Mouse (Mus musculus) forebrain, embryonic 16.5 days (tissue): ENCODE measurements around the gene Sf3b4. TPM values are rescaled to one million over a fixed set of nuclear protein-coding genes. Genes with fewer than 3 reads are reported as not detected.

Experiments
- ATAC-seq: fragments of 200-750 bp; cut with Nextera tagmentation; 2 replicates; pipeline ENCODE4 v1.8.0; 2017; ENCODE audit warnings: mild to moderate bottlenecking, moderate library complexity
- H3K27ac ChIP-seq: fragments of 300-500 bp; sonication (generic); 2 replicates; pipeline ENCODE4 v1.5.1; 2014; ENCODE audit warnings: low read length, control low read depth
- H3K27me3 ChIP-seq: fragments of 300-500 bp; sonication (generic); replicated peaks from 2 replicates; pipeline ENCODE4 v1.6.1; 2014; ENCODE audit warnings: low read length; ENCODE audit not compliant: control insufficient read depth, insufficient read depth
- H3K36me3 ChIP-seq: fragments of 300-500 bp; sonication (generic); 2 replicates; pipeline ENCODE4 v1.6.1; 2014; ENCODE audit not compliant: control insufficient read depth, insufficient read depth
- H3K4me1 ChIP-seq: fragments of 300-500 bp; sonication (generic); replicated peaks from 2 replicates; pipeline ENCODE4 v1.6.1; 2014; ENCODE audit warnings: low read length; ENCODE audit not compliant: control insufficient read depth, insufficient read depth
- H3K4me2 ChIP-seq: fragments of 300-500 bp; sonication (generic); 2 replicates; pipeline ENCODE4 v1.6.1; 2014; ENCODE audit warnings: mild to moderate bottlenecking, low read length, control low read depth
- H3K4me3 ChIP-seq: fragments of 300-500 bp; sonication (generic); replicated peaks from 2 replicates; pipeline ENCODE4 v1.5.1; 2014; ENCODE audit warnings: mild to moderate bottlenecking, low read length, control low read depth
- H3K9ac ChIP-seq: fragments of 300-500 bp; sonication (generic); replicated peaks from 2 replicates; pipeline ENCODE4 v1.6.1; 2014; ENCODE audit warnings: low read depth, low read length, control low read depth
- H3K9me3 ChIP-seq: fragments of 300-500 bp; sonication (generic); 2 replicates; pipeline ENCODE4 v1.6.1; 2016; ENCODE audit warnings: low read length; ENCODE audit not compliant: control insufficient read depth
- WGBS: fragments of 180-500 bp; shearing (Covaris S2); extraction: QIAGEN DNeasy Blood & Tissue Kit; methylation state at CpG from one replicate; pipeline ENCODE4 v1.1.7; 2014; 5-methylcytosine and 5-hydroxymethylcytosine counted together
- polyA plus RNA-seq: library from polyadenylated mRNA; unstranded; fragments of >200 nt; fragmentation: Nextera tagmentation; extraction: Ambion mirVana; gene quantifications from 2 replicates; pipeline ENCODE4 v1.2.1, GENCODE M21; 2015

Gene Sf3b4
- polyA plus RNA-seq, 1 experiment from 2014 or later, result 157 TPM

DNA sequence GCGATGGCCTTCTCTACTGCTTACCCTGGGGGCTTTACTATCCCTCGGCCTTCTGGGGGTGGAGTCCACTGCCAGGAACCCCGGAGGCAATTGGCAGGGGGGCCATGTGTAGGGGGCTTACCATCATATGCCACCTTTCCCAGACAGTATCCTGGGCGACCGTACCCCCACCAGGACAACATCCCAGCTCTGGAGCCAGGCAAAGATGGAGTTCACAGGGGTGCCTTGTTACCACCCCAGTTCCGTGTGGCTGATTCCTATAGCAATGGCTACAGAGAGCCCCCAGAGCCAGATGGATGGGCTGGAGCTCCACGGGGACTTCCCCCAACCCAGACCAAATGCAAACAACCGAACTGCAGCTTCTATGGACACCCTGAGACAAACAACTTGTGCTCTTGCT lies 16.6 kb upstream of the Sf3b4 start:
- no peak overlapping the region for H3K9ac ChIP-seq
- H3K27ac ChIP-seq, result no peak overlapping the region
- H3K27me3 ChIP-seq, result no peaks in the 10 kb centered on the region
- no peak overlapping the region for H3K4me3 ChIP-seq
- ATAC-seq, result no peak
- no peak overlapping the region for H3K4me2 ChIP-seq
- no peaks in the 10 kb centered on the region for H3K9me3 ChIP-seq
- peaks cover 15% of the 10 kb centered on the region; the same call in 1 of the 2 replicates for H3K36me3 ChIP-seq
- H3K4me1 ChIP-seq, result peaks cover 3% of the 10 kb centered on the region; the same call in 1 of the 2 replicates
- 88% methylated on average over 8 of the region's 8 CpGs for WGBS

DNA sequence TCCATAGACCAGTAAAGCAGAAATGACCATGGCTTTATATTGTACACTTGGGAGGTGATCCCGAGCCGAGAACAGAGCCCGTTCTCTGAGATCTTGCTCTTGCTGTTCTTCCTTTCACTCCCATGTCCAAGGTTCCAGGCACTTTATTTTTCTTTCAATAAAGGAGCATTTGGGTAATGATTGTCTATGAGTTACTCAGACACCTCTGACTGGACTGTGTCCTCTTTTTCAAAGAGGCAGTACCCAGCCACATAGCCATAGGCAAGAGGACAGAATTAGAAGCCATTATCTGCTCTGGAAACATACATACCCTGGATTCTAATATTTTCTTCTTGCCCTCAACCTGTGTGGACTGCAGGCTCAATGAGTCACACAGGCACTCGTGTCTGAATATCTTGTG lies 12.3 kb upstream of the Sf3b4 start:
- Histone ChIP-seq H3K27me3 (no peaks in the 10 kb centered on the region), H3K4me2 (no peak overlapping the region), H3K4me1 (peaks cover 22% of the 10 kb centered on the region), H3K4me3 (no peak overlapping the region), H3K27ac (no peak overlapping the region), H3K36me3 (peaks cover 2% of the 10 kb centered on the region; the same call in 1 of the 2 replicates), H3K9ac (no peak overlapping the region), H3K9me3 (no peaks in the 10 kb centered on the region)
- WGBS, result 86% methylated on average over 4 of the region's 4 CpGs
- no peak for ATAC-seq

DNA sequence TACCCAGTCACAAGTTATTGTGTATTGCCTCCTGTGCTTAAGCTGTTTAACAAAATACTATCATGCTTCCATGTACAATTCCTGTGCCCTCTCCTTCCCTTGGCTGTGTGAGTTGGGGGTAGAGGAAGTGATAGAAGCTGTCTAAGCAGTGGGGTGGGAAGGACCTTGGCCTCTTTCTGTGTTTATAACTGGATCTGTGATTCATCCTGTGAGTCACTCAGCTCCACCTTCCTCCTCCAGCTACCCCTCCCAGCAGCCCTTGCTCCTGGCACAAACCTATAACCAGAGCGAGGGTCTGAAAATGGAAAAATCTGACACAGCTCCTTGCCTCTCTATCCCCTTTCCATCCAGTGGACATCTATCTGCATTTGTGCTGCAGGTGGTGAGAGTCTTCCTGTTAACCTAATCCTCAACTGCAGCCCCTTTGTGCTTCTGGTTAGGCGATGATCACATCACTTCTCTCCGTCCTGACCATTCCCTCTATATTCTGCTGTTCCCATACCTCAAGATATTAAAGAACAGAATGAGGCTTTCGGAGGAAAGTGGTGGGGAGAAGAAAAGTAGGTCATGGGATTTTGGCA lies 11.8 kb upstream of the Sf3b4 start:
- WGBS, result 48% methylated on average over 4 of the region's 4 CpGs
- H3K9me3 ChIP-seq, result no peaks in the 10 kb centered on the region

DNA sequence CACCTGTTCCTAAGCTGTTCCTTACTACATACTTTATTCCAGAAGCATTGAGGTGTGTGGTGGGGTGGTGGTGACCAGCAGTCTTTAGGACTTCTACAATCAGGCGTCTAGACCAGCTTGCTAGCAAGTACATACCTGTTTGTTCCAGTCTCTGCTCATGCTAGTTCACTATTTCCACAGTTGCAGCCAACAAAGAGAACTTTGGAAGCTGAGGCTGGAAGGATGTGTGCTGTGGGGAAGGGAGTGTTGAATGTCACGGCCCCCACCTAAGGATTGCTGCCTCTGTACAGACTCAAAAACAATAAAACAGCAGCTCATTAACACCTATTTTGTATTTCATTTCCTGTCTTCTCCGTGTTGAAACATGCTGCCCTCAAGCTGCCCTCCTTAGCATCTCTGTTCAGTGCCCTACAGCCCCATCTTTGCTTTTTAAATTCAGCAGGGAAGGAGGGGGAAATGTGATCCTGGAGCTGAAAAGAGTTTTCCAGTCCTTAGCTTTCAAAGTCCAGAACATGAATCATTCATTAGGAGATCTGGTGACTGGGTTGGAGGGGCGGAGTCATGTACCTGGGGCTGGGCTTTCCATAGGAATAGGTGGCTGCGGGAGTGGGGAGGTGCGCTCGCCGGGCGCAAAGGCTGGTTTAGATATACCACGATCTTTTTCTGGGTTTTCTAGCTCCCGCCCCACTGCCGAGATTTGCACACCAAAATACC lies 11.2 kb upstream of the Sf3b4 start:
- no peaks in the 10 kb centered on the region for H3K9me3 ChIP-seq
- H3K4me3 ChIP-seq, result peak overlapping the region; percentile 51
- WGBS, result 2% methylated on average over 12 of the region's 12 CpGs
- peak overlapping the region; percentile 56 for H3K9ac ChIP-seq
- no peaks in the 10 kb centered on the region for H3K36me3 ChIP-seq
- no peaks in the 10 kb centered on the region for H3K27me3 ChIP-seq
- peak; percentile 75 for ATAC-seq
- peak overlapping the region; percentile 99 for H3K4me2 ChIP-seq
- peak overlapping the region; percentile 44 for H3K27ac ChIP-seq
- H3K4me1 ChIP-seq, result peaks cover 22% of the 10 kb centered on the region

More for the DNA sequence above, 11.8 kb upstream of the Sf3b4 start:
- H3K9ac ChIP-seq, result peak overlapping the region; percentile 56; the same call in 1 of the 2 replicates
- H3K27ac ChIP-seq, result no peak overlapping the region
- ATAC-seq, result no peak; the same call in 1 of the 2 replicates
- 0 out of 2 replicates have a peak, but pooled peaks cover under 1% of the 10 kb centered on the region for H3K36me3 ChIP-seq
- peak overlapping the region; percentile 99 for H3K4me2 ChIP-seq
- no peaks in the 10 kb centered on the region for H3K27me3 ChIP-seq
- H3K4me1 ChIP-seq, result peaks cover 22% of the 10 kb centered on the region
- no peak overlapping the region for H3K4me3 ChIP-seq

DNA sequence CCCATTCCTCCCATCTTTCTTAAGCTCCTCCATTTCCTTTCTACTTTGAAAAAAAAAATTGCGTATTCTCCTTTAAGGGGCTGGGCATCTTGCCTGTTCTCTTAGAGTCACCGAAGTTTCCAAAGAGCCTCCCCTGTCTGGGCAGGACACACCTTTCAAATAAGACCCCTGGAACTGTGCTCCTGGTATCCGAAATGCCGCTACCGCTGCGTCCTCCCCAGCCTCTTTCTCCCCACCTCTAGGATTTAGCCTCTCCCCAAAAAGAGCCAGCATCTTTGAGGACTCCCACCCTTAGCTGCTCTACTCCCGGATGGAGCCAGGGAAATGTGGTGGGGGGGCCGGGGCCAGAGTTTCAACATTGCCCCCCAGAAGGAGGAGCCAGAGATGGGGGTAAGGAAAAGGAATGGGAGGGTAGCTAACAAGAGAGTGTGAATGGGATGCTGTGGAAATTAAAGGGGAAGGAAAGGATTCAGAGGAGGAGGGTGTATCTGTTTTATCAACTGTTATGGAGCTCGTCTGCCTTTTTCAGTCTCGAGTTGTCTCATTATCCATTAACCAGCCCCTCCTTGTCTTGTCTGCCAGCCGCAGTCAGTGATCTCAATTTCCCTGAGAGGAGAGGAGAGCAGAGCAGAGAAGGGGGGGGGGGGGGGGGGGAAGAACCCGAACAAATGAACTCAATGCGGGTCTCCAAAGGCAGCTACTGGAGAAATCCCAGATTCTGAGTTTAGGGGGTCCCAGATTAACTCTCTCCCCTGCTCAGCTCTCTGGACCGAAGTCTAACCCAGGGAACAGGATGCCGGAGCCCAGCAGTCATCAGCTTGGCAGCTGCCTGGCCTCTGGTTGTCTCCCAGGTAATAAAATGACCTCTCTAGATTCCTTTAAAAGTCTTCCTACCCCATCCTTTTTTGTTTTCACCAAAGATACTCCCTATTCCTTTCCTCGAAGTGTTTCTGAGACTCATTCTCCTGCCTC lies 10.0 kb upstream of the Sf3b4 start, which contains the start of gene Mtmr11:
TSS of gene Mtmr11 (plus strand) at position 136 of the 972 bp plus-strand sequence.
- H3K4me3 ChIP-seq, result peak within 1 kb of the TSS; percentile 51
- no peaks in the 10 kb centered on the region for H3K36me3 ChIP-seq
- H3K9me3 ChIP-seq, result no peaks in the 10 kb centered on the region
- ATAC-seq, result 0 out of 2 replicates have a peak, but pooled peaks have one; percentile 31
- peak within 1 kb of the TSS; percentile 44 for H3K27ac ChIP-seq
- H3K9ac ChIP-seq, result peak within 1 kb of the TSS; percentile 56
- H3K4me2 ChIP-seq, result peak within 1 kb of the TSS; percentile 99
- 7% methylated on average over 16 of the region's 16 CpGs for WGBS
- H3K4me1 ChIP-seq, result peaks cover 22% of the 10 kb centered on the region
- no peaks in the 10 kb centered on the region for H3K27me3 ChIP-seq

DNA sequence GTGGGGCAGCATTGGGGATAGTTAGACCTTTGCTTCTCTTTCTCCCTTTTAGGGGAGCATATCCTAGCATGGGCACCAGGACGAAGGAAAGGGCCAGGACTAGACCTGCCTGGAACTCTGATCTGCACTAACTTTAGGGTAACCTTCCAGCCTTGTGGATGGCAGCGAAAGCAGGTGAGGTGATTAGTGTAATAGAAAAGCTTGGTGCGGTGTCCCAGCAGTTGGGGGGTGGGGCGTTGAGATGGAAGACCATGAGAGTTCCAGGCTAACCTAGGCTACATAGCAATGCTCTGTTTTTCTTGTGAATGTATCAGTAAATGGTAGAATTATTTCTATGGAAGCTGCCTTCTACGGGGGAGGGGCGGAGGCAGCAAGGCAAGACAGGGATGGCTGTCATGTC lies 9.1 kb upstream of the Sf3b4 start:
- H3K27ac ChIP-seq, result no peak overlapping the region
- no peaks in the 10 kb centered on the region for H3K36me3 ChIP-seq
- no peaks in the 10 kb centered on the region for H3K27me3 ChIP-seq
- H3K4me3 ChIP-seq, result no peak overlapping the region
- WGBS, result 89% methylated on average over 6 of the region's 6 CpGs
- no peak for ATAC-seq
- H3K9ac ChIP-seq, result no peak overlapping the region
- no peak overlapping the region for H3K4me2 ChIP-seq
- H3K9me3 ChIP-seq, result no peaks in the 10 kb centered on the region
- peaks cover 22% of the 10 kb centered on the region for H3K4me1 ChIP-seq

DNA sequence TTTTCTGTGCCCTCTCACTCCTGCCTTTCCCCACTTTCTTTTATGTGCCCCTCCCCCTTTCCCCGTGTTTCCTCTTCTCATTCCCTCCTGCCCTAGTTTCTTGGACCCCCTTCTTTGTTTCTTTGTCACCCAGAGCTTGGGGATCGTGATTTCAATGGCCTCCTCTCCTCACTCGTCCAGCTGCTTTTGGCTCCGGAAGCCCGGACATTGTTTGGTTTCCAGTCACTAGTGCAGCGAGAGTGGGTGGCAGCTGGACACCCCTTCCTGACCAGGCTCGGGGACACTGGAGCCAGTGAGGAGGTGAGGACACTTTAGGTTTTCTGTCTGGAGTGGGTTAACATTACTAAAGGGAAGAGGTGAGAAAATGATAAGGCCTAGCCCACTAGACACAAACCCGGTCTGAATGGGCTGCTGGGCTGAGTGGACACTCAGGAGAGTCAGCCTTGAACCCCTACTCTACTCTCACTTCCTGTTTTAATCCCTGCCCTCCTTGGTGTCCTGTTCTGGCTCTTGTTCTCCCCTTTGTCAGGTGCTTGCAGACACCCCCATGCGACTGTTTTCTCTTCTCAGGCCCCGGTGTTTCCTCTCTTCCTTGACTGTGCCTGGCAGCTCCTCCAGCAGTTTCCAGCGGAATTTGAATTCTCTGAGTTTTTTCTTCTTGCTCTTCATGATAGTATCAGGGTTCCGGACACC lies 3.5 kb upstream of the Sf3b4 start:
- H3K9me3 ChIP-seq, result no peaks in the 10 kb centered on the region
- H3K4me3 ChIP-seq, result no peak overlapping the region
- no peaks in the 10 kb centered on the region for H3K27me3 ChIP-seq
- H3K9ac ChIP-seq, result no peak overlapping the region
- H3K27ac ChIP-seq, result no peak overlapping the region
- H3K36me3 ChIP-seq, result no peaks in the 10 kb centered on the region
- ATAC-seq, result no peak
- H3K4me2 ChIP-seq, result no peak overlapping the region
- peaks cover 24% of the 10 kb centered on the region for H3K4me1 ChIP-seq
- WGBS, result 61% methylated on average over 12 of the region's 12 CpGs

DNA sequence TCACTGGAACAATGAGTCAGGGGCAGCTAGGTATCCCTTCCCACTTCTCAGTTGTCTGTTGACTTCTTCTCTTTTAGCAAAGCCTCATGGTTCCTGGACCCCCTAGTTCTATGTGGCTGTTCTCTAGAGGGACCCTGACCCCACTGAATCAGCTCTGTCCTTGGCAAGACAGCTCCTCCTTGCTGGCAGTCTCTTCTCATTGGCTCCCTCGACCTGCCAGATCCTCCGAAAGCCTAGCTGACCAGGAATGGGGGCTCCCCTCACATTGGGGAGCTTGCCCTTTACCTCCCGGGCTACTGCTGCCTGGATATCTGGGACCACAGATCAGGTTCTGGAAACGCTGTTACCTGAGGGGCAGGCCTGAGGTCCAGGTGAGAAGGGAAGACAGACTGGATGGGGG lies 1.9 kb upstream of the Sf3b4 start:
- Histone ChIP-seq H3K27ac (no peak overlapping the region), H3K27me3 (no peaks in the 10 kb centered on the region), H3K9ac (no peak overlapping the region), H3K36me3 (peaks cover 6% of the 10 kb centered on the region; the same call in 1 of the 2 replicates), H3K4me3 (no peak overlapping the region), H3K9me3 (no peaks in the 10 kb centered on the region), H3K4me2 (no peak overlapping the region), H3K4me1 (peaks cover 35% of the 10 kb centered on the region)
- no peak for ATAC-seq
- WGBS, result 92% methylated on average over 4 of the region's 4 CpGs
